Mouse (Mus musculus) gastrocnemius, postnatal 25 days (tissue): ENCODE data around the gene Ruvbl1. TPM values are rescaled to one million over a fixed set of nuclear protein-coding genes. Genes with fewer than 3 reads are reported as not detected.

Experiments
- DNase-seq: peaks from one replicate; pipeline ENCODE4 v3.0.0; 2022
- total RNA-seq, 2 experiments: library from RNA; stranded (reverse); gene quantifications; 1 replicate in 1 of 2; 2 replicates in 1 of 2; pipeline ENCODE4 v1.2.3; 2021

Ruvbl1 gene
- total RNA-seq, 2 experiments from 2014 or later, result 16.9 to 17.8 TPM

- no peak for DNase-seq
Measured at GRCm38 (mm10) chr6:88493712-88494111, 28.5 kb downstream of the Ruvbl1 start.

GRCm38 (mm10) chr6:88499481-88500404 is 34.5 kb downstream of the Ruvbl1 start:
- DNase-seq, result no peak

DNA sequence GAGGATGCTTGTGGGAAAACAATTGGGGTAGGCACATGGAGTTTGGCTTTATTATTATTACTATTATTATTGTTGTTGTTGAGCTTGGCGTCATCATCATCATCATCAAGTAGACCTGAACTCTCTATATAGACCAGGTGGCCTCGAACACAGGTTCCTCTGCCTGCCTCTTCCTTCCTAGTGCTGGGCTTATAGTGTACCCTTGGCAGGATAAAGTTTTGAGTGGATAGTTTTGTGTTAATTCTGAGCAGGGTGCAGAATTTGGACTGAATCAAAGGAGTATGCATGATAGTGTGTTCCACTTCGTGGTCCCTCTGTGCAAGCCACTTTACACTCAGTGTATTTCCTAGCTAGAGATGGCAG is 35.2 kb downstream of the Ruvbl1 start:
- no peak for DNase-seq

GRCm38 (mm10) chr6:88502030-88502970 is 37.1 kb downstream of the Ruvbl1 start:
- DNase-seq, result no peak

GRCm38 (mm10) chr6:88503044-88503443 is 37.8 kb downstream of the Ruvbl1 start:
- DNase-seq, result no peak

DNA sequence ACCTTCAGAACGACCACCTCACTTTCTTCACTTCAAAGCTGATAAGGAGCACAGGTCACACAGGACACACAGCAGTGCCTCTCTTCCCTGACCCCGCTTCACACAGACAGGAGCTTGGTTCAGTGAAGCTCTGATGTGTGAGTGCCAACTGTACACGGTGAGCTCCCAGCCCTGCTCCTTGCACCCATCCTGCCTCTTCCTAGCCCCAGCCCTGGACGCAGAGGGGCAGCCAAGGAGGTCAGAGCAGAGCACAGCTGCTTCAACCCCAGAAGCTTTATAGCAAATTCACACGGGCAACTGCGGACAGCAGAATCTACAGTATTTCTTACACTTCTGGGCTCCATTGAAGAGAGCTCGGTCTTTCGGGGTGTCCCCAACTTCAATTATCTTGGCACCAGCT is 48.8 kb downstream of the Ruvbl1 start:
- DNase-seq, result no peak

DNA sequence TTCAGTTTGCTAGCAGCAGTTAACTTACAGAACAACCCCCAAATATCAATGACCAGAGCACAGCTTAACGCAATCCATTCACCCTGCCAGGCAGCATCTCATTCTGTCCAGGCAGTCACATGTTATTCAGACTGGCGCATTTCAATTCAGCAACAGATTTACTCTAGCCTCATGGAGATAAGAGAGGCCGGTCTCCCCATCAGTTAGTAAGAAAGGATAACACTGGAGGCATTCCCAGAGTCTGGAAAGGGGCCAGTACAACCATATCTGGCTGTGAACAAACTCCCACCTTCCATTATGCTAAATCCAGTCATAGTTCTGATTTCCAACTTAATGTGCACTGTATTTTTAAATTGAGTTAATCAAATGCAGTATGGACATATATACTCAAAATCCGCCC is 49.3 kb downstream of the Ruvbl1 start:
- no peak for DNase-seq

DNA sequence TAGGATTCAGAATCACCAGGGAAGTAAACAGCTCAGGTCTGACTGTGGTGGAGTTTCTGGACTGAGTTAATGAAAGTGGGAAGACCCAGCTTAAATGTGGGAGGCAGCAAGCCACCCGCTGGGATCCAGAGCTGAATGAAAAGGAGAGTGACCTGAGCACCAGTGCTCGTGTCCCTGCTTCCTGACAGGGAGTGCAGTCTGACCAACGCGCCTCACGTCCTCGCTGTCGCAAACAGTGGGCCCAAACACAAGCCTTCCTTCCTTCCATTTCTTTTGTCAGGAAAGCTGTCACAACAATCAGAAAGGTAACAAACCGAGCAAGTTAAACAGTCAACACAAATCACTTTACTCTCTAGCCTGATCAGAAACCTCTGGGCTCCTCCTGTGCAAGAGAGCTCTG is 50.8 kb downstream of the Ruvbl1 start:
- DNase-seq, result no peak

DNA sequence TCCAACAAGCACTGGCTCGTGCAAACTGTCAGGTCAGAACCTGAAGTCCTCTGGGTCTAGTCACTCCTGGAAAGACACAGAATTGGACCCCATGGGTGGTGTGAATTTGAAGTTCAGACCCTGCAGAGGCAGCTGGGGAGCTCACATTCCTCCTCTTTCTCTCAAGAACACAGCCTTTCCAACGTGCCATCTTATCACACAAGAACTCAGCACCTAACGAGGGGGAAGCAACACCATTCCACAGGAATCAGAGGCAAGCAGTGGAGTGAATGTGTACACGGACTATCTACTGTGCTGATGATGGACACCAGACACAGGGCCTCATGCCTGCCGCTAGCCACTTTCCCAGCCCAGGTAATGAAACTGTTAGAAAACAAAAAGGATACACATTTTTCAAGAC is 51.5 kb downstream of the Ruvbl1 start:
- DNase-seq, result no peak

DNA sequence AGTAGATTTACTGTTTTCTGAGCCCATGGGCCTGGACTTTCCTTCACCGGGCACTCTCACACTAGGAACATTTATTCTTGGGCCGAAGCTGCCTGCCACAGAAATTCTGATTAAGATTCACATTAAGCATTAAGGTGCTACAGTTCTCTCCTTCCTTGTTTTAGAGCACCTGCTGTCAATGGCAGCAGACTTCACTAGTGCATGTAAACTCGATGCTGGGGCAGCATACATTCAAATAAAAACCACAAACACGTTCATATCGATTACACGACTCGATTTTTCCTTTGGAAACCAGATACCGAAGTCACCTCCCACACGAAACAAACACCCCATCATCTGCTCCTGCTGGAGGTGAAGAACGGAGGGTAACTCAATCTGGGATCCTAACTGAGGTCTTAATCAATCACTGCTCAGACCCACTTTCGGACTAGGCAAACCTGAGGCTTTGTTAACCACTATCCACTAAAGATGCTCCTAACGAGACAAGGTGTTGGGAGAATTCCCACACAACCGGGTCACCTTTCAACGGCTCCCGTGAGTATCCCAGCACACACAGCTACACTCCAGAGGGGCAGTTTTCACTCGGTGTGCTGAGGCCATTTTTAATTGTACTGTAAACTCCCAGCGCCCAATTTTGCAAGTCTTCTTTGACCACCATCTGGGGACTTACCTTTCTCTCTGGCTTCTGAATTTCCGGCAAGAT is 52.6 kb downstream of the Ruvbl1 start:
- DNase-seq, result no peak

DNA sequence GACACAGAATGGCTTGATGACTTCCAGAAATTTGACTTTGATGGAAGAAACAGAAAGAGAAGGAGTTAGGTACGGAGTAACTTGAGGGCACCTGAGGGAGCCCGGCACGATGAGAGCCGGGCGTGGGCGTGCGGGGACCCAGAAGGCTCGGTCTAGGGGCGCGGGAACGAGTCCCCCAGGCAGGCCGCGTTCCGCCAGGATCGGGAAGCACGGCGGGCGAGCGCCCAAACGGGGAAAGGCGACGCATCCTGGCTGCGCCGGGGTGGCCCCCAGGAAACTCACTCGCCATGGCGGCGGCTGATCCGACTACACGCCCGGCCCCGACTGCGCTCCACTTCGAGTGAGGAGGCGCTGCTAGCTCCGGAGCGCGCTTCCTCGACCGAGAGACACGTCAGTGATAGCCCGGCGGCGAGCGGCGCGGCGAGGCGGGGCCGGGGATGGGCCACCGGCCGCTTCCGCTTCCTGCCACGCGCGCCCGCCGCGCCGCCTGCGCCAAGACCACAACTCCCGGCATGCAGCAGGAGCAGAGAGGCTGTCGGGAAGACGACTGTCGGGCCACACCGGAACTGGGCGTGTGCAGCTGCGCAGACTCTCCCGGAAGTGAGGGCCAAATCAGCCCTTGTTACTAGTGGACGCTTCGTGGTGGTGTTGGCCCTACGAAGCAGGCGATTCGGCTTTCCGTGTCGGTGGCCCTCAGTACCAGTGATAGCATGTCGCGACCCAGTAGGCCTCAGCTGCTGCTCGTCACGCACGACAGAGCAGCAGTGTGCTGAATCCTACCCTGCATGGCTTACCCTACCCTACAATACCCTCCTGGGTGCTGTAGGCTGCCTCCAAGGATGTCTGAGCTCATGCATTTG is 53.4 kb downstream of the Ruvbl1 start, which contains the start of gene Sec61a1:
Sec61a1 (minus strand) TSS at position 502 of the 860 bp plus-strand sequence.
- DNase-seq, result peak; percentile 98

GRCm38 (mm10) chr6:88521821-88522220 is 56.6 kb downstream of the Ruvbl1 start:
- DNase-seq, result no peak

DNA sequence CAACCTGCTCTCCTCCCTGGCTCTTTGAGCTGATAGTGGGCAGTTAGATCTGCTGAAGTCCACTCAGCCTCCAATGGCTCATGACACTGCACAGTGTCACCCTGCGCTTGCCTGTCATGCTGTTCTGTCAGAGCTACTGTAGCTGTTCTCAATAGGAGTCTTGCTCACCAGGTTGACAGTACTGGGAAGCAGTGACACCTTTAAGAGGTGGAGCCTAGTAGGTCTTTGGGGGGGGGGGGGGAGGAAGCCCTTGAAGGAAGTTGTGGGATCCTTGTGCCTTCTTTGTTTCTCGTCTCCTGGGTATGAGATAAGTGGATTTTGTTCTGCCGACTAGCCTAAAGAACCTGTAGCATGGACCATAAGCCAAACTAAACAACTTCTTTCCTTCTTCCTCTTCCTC is 57.4 kb downstream of the Ruvbl1 start:
- no peak for DNase-seq

- no peak for DNase-seq
Measured at GRCm38 (mm10) chr6:88523043-88523442, 57.8 kb downstream of the Ruvbl1 start.

DNA sequence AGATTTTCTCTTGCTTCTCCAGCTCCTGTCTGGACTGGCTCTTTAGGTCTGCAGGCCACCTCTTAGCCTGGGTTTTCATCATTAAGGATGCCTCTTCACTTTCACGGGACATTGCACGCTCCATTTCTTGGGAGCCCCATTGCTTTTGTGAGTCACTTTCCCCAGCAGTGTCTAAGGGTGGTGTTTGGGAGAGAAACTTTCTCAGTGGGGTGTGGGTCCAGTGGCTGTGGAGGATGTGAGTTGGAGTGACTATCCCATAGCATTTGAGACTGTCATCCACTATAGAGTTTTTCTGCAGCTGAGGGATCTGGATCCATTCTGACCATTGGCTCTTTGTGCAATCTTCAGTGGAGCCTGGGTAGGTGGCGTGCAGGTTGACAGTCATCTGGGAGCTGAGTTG is 58.2 kb downstream of the Ruvbl1 start:
- no peak for DNase-seq

DNA sequence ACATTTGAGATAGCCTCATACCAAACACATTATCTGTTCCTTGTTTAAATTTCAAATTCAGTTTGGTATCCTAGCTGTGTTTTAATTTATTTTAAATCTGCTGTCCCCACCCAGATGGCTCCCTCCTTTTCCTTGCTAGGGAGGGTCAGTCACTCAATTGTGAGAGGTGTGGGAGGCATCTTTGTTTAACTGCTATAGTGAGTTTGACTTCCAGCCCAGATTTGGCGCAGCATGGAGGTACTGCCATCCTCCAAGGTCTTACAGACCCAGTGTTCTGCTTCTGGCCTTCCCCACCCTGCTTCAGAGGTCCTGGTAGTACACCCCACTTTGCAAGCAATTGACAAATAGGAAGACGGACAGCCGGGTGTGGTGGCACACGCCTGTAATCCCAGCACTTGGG is 58.8 kb downstream of the Ruvbl1 start:
- DNase-seq, result no peak

DNA sequence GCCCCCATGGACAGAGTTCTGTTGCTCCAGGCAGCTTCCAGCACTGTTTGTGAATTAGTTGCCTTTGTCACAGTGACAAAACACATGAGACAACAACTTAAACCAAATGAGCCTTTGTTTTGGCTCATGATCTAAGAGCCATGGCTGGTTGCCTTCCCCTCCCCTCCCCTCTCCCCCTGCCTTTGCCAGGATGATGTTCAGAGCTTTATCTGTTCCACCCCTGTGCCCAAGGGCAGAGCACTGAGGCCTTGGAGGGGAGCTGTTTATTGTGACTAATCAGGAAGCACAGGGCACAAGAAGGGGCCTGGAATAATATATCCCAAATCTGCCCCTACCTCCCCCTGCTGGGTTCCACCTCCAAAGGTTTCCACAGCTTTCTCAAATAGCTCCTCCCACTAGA is 65.1 kb downstream of the Ruvbl1 start:
- DNase-seq, result no peak

GRCm38 (mm10) chr6:88540093-88540755 is 75.0 kb downstream of the Ruvbl1 start:
- no peak for DNase-seq

DNA sequence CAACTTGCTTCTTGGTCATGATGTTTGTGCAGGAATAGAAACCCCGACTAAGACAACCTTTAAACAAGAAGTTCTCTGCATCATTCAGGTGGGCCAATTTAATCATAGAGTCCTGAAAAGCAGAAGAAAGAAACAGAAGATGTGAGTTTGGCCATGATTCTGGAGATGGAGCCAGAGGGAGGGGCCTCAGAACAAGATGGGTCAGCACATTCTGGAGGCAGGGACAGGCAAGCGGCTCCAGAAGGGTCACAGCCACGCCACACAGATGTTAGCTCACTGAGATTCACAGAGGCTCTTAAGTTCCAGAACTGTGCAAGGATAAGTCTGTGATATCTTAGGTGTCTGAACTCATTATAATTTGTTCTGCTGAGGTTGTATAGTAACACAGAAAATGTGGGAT is 79.0 kb downstream of the Ruvbl1 start:
- DNase-seq, result no peak

- DNase-seq, result no peak
Measured at GRCm38 (mm10) chr6:88544644-88545396, 79.6 kb downstream of the Ruvbl1 start.
